Mouse (Mus musculus) sigmoid colon, adult 10 weeks (tissue): ENCODE data around the gene Vmn2r75. TPM values are rescaled to one million over a fixed set of nuclear protein-coding genes. Genes with fewer than 3 reads are reported as not detected.

ENCODE experiments used
- polyA plus RNA-seq: library from polyadenylated mRNA; stranded (reverse); fragments of 350-450 nt; fragmentation: Illumina TruSeq; extraction: RNeasy Lipid Tissue Mini Kit (QIAGEN cat#74804); gene quantifications from one replicate; pipeline ENCODE4 v1.2.3, GENCODE M21; 2014; ENCODE audit warnings: low read depth, low replicate concordance

The Vmn2r75 gene
- not detected for polyA plus RNA-seq

GRCm38 (mm10) chr7:86171678-86172077 is at the start of gene Vmn2r75:
Vmn2r75 (minus strand) TSS chr7:86171778.

Other genes with a start within 250 kb of the Vmn2r75 start
- not detected for gene Vmn2r74, start 210.1 kb downstream of the Vmn2r75 start, polyA plus RNA-seq
- gene Vmn2r76, start 74.5 kb upstream of the Vmn2r75 start, polyA plus RNA-seq: not detected
- not detected for gene Olfr310, start 105.4 kb upstream of the Vmn2r75 start, polyA plus RNA-seq
- not detected for gene Olfr309, start 141.9 kb upstream of the Vmn2r75 start, polyA plus RNA-seq
- not detected for gene Olfr308, start 153.9 kb upstream of the Vmn2r75 start, polyA plus RNA-seq
- not detected for gene Olfr307, start 165.8 kb upstream of the Vmn2r75 start, polyA plus RNA-seq
- not detected for gene Olfr305, start 195.2 kb upstream of the Vmn2r75 start, polyA plus RNA-seq
- not detected for gene Olfr304, start 214.9 kb upstream of the Vmn2r75 start, polyA plus RNA-seq
- not detected for gene Olfr303, start 226.0 kb upstream of the Vmn2r75 start, polyA plus RNA-seq
- not detected for gene Olfr301, start 232.1 kb upstream of the Vmn2r75 start, polyA plus RNA-seq